Mouse (Mus musculus) testis, adult 2 months (tissue): ENCODE measurements at regions not wholly inside any gene's neighbourhood (a gene's known extent, or its start where the extent isn't known, plus 50 kb on each side); places are given as distances from the start of the nearest gene placed in this dataset.

Source experiments
- H3K27ac ChIP-seq: fragments of 200-500 bp; 2 replicates; pipeline ENCODE4 v1.5.1; 2012; ENCODE audit warnings: low read depth, low read length; ENCODE audit not compliant: control insufficient read depth, insufficient read depth
- H3K27me3 ChIP-seq: fragments of 200-500 bp; 2 replicates; pipeline ENCODE4 v1.6.1; 2012; ENCODE audit warnings: mild to moderate bottlenecking, low read length, moderate library complexity; ENCODE audit not compliant: control insufficient read depth, insufficient read depth
- H3K36me3 ChIP-seq: fragments of 200-500 bp; 2 replicates; pipeline ENCODE4 v1.6.1; 2012; ENCODE audit warnings: mild to moderate bottlenecking, low read length; ENCODE audit not compliant: control insufficient read depth, insufficient read depth
- H3K4me1 ChIP-seq: fragments of 200-500 bp; 2 replicates; pipeline ENCODE4 v1.6.1; 2012; ENCODE audit warnings: low read length; ENCODE audit not compliant: control insufficient read depth, insufficient read depth
- H3K4me3 ChIP-seq: fragments of 200-500 bp; 2 replicates; pipeline ENCODE4 v1.5.1; 2012; ENCODE audit warnings: low read depth, mild to moderate bottlenecking, low read length, moderate library complexity, mixed read lengths; ENCODE audit not compliant: control insufficient read depth
- CTCF ChIP-seq: fragments of 200-500 bp; IDR thresholded peaks from 2 replicates; pipeline ENCODE4 v1.5.1; 2012; ENCODE audit warnings: low read depth, mild to moderate bottlenecking, inconsistent platforms, low read length, moderate library complexity; ENCODE audit not compliant: control insufficient read depth, insufficient read depth, insufficient replicate concordance
- POLR2A ChIP-seq: fragments of 200-500 bp; IDR thresholded peaks from 2 replicates; pipeline ENCODE4 v1.6.1; 2012; ENCODE audit warnings: low read depth, mild to moderate bottlenecking, inconsistent platforms, low read length, moderate library complexity; ENCODE audit not compliant: control insufficient read depth

DNA sequence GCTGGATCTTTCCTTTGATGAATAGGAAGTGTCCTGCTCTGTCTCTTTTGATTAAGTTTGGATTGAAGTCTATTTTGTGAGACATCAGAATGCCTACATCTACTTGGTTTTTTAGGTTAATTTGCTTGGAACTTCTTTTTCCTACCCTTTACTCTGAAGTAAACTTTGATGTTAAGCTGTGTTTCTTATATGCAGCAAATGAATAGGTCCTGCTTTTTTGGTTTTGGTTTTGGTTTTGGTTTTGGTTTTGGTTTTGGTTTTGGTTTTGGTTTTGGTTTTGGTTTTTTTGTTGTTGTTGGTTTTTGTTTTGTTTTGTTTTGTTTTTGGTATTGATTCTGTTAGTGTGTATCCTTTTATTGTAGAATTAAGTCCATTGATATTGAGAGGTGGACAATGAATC, 894.1 kb upstream of the Gm7489 start:
- H3K36me3 ChIP-seq = no peaks in the 10 kb centered on the region
- H3K27ac ChIP-seq = no peak overlapping the region
- H3K27me3 ChIP-seq = no peaks in the 10 kb centered on the region
- no peak overlapping the region for H3K4me3 ChIP-seq
- TF ChIP-seq POLR2A (no peak), CTCF (no peak)
- H3K4me1 ChIP-seq = no peaks in the 10 kb centered on the region

- Histone ChIP-seq H3K4me1 (no peaks in the 10 kb centered on the region), H3K27me3 (no peaks in the 10 kb centered on the region), H3K4me3 (no peak overlapping the region), H3K27ac (no peak overlapping the region), H3K36me3 (no peaks in the 10 kb centered on the region)
- TF ChIP-seq POLR2A (no peak), CTCF (no peak)
These were observed 890.4 kb upstream of the Gm7489 start for GRCm38 (mm10) chr15:52994351-52994750.

DNA sequence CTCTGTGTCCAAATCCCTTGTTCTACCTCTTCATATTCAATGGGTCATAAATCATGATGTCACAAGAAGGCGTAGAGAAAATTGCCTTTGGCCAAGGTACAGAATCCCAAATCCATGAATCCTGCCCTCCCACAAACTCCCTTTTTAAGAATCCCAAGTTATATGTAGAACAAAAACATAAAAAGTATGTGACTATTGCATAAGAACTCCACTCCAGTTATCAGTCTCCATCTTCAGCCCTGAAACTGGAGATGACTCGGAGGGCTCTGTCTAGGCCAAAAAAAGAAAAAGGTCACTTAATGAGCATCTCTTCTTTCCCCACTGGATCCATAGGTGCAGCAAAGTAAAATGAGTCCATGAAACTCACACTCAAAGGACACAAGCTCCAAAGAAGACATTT, 885.5 kb upstream of the Gm7489 start:
- H3K4me1 ChIP-seq = no peaks in the 10 kb centered on the region
- H3K36me3 ChIP-seq = no peaks in the 10 kb centered on the region
- no peak overlapping the region for H3K27ac ChIP-seq
- no peaks in the 10 kb centered on the region for H3K27me3 ChIP-seq
- no peak overlapping the region for H3K4me3 ChIP-seq
- TF ChIP-seq POLR2A = no peak
- no peak for TF ChIP-seq CTCF

DNA sequence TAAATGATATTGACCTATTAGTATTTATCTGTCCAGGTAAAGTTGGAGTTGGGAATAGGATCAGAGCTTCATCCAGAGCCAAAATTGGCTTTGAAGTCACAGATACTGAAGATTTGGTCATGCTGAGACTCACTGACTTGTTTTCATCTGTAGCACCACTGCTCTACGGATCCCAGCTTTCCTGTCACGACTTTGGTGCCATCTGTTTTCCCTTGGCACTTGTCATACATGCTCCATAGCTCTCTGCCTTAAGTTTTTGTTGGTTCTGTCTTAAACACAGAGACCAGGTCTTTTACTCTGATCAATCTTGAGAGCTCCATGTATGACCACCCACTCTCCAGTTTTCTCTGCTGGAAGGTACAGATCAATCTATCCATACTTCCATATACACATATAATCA, 884.9 kb upstream of the Gm7489 start:
- H3K4me1 ChIP-seq = no peaks in the 10 kb centered on the region
- no peaks in the 10 kb centered on the region for H3K27me3 ChIP-seq
- H3K27ac ChIP-seq = no peak overlapping the region
- no peak overlapping the region for H3K4me3 ChIP-seq
- no peaks in the 10 kb centered on the region for H3K36me3 ChIP-seq
- no peak for TF ChIP-seq CTCF
- TF ChIP-seq POLR2A = no peak

- no peak overlapping the region for H3K27ac ChIP-seq
- H3K36me3 ChIP-seq = no peaks in the 10 kb centered on the region
- H3K27me3 ChIP-seq = no peaks in the 10 kb centered on the region
- TF ChIP-seq CTCF (no peak), POLR2A (no peak)
- no peak overlapping the region for H3K4me3 ChIP-seq
- no peaks in the 10 kb centered on the region for H3K4me1 ChIP-seq
These were observed 883.3 kb upstream of the Gm7489 start for GRCm38 (mm10) chr15:53001429-53001828.

GRCm38 (mm10) chr15:53001964-53002363, 882.7 kb upstream of the Gm7489 start:
- no peak for TF ChIP-seq CTCF
- TF ChIP-seq POLR2A = no peak
- H3K27ac ChIP-seq = no peak overlapping the region
- H3K4me3 ChIP-seq = no peak overlapping the region
- no peaks in the 10 kb centered on the region for H3K27me3 ChIP-seq
- no peaks in the 10 kb centered on the region for H3K4me1 ChIP-seq
- H3K36me3 ChIP-seq = no peaks in the 10 kb centered on the region

DNA sequence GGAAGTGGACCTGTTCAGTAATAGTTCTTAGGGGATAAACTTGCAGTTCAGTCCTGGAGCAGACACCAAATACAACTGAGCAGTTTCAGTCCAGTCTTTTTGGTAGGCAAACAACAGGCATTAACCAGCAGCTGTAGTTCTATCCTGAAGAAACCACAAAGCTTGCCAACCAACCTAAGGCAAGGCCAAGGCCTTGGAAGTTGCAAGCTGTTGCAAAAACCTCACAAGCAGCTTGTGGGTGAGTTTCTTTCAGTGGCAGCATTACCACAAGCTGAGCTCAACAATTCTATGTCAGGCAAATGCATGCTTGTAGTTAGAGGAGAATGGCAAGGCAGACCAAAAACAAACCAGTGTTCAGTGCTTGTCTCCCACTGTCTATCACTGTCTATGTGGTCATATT, 880.6 kb upstream of the Gm7489 start:
- no peak for TF ChIP-seq POLR2A
- TF ChIP-seq CTCF = no peak
- Histone ChIP-seq H3K4me1 (no peaks in the 10 kb centered on the region), H3K27me3 (no peaks in the 10 kb centered on the region), H3K27ac (no peak overlapping the region), H3K36me3 (no peaks in the 10 kb centered on the region), H3K4me3 (no peak overlapping the region)

DNA sequence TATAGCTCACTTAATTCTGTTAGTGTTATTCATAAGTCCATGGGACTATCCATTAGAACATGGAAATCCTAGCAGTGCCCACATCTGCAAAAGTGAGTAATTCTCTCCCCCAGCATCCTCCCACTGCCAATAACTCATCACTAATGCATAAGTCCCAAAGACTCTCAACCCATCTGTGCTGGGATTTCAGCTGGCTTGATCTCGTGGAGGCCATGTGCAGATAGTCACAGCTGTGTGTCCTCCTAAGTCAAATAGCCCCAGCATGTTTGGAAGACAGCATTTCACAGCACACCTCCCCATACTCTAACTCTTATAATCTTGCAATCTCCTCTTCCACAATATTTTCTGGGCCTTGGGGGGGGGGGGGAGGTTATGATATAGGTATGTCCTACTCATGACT, 877.9 kb upstream of the Gm7489 start:
- Histone ChIP-seq H3K4me3 (no peak overlapping the region), H3K27ac (no peak overlapping the region), H3K4me1 (no peaks in the 10 kb centered on the region), H3K27me3 (no peaks in the 10 kb centered on the region), H3K36me3 (no peaks in the 10 kb centered on the region)
- TF ChIP-seq POLR2A = no peak
- TF ChIP-seq CTCF = no peak
